Mouse (Mus musculus): ENCODE measurements at regions not wholly inside any gene's neighbourhood (a gene's known extent, or its start where the extent isn't known, plus 50 kb on each side); places are given as distances from the start of the nearest gene placed in this dataset.

- TF ChIP-seq CTCF (IDR thresholded peaks at IDR 0.05; ENCODE audit: low read depth, low read length), result no peak
- no peak for TF ChIP-seq POLR2A (IDR thresholded peaks at IDR 0.05; ENCODE audit: insufficient read depth, low read length)
- TF ChIP-seq EP300 (IDR thresholded peaks at IDR 0.05; ENCODE audit: insufficient read depth, low read depth, low read length), result no peak
Observed at GRCm38 (mm10) chr3:50869211-50869610, 355.0 kb upstream of the Noct start.
